Mouse (Mus musculus) adrenal gland, postnatal 0 days (tissue): ENCODE results near the gene Ccdc116. TPM values are rescaled to one million over a fixed set of nuclear protein-coding genes. Genes with fewer than 3 reads are reported as not detected.

Experiments used
- microRNA-seq: library from miRNA; unstranded; fragments of <30 nt; microRNA quantifications from one replicate; pipeline ENCODE4, GENCODE M21; 2016; ENCODE audit warnings: borderline replicate concordance; ENCODE audit not compliant: insufficient number of aligned reads
- polyA plus RNA-seq: library from polyadenylated mRNA; unstranded; fragments of >200 nt; fragmentation: Nextera tagmentation; extraction: Ambion mirVana; gene quantifications from 2 replicates; pipeline ENCODE4 v1.2.1, GENCODE M21; 2015

Ccdc116 gene
- 0.28 and 0.55 TPM in 2 replicates for polyA plus RNA-seq

GRCm38 (mm10) chr16:17146772-17147235 is at the start of gene Ccdc116:
Ccdc116 (minus strand) TSS chr16:17147229.

GRCm38 (mm10) chr16:17144339-17144738 is 2.7 kb downstream of the Ccdc116 start, which contains the start of gene Ydjc:
Ydjc (plus strand) TSS chr16:17144621.

GRCm38 (mm10) chr16:17132089-17132905 is 14.7 kb downstream of the Ccdc116 start, which contains the start of gene Sdf2l1:
Sdf2l1 (minus strand) TSS chr16:17132383.

GRCm38 (mm10) chr16:17124871-17125520 is 22.0 kb downstream of the Ccdc116 start, which contains the start of gene 2610318N02Rik:
2610318N02Rik (minus strand) TSS chr16:17125167.

GRCm38 (mm10) chr16:17110771-17111743 is 36.0 kb downstream of the Ccdc116 start, which contains the start of gene Ppil2:
Ppil2 (minus strand) TSS chr16:17111257.

Small RNAs within 50 kb of the gene (microRNA-seq; reads per million reads assigned to microRNA genes)
- gene Mir130b (1,796 reads per million, percentile 82 among the genes with 10 or more reads in this experiment), gene Mir301b (38.5 reads per million, percentile 30 among the genes with 10 or more reads in this experiment)

Other genes with a start within 250 kb of the Ccdc116 start
- gene Mapk1, start 163.8 kb downstream of the Ccdc116 start, polyA plus RNA-seq, result 101 and 153 TPM in 2 replicates
- gene Ypel1, start 77.5 kb downstream of the Ccdc116 start, polyA plus RNA-seq, result 24.9 and 33.5 TPM in 2 replicates
- 82.9 and 125 TPM in 2 replicates for gene Ppil2, start 36.0 kb downstream of the Ccdc116 start, polyA plus RNA-seq
- gene 2610318N02Rik, start 22.1 kb downstream of the Ccdc116 start, polyA plus RNA-seq, result 4.1 and 6.4 TPM in 2 replicates
- 36.6 and 53.6 TPM in 2 replicates for gene Sdf2l1, start 14.8 kb downstream of the Ccdc116 start, polyA plus RNA-seq
- 16.8 and 18.3 TPM in 2 replicates for gene Ydjc, start 2.6 kb downstream of the Ccdc116 start, polyA plus RNA-seq
- 286 and 352 TPM in 2 replicates for gene Ube2l3, start 55.4 kb upstream of the Ccdc116 start, polyA plus RNA-seq
- gene Rimbp3, start 61.4 kb upstream of the Ccdc116 start, polyA plus RNA-seq, result 0.09 and 0.12 TPM in 2 replicates
- gene Hic2, start 86.3 kb upstream of the Ccdc116 start, polyA plus RNA-seq, result 1.4 and 1.5 TPM in 2 replicates
- 7.2 and 17.5 TPM in 2 replicates for gene Tmem191c, start 128.8 kb upstream of the Ccdc116 start, polyA plus RNA-seq
- gene Serpind1, start 184.1 kb upstream of the Ccdc116 start, polyA plus RNA-seq, result 6.1 and 6.9 TPM in 2 replicates